Mouse (Mus musculus) spleen, adult 2 months (tissue): ENCODE data around the gene Patz1.

Experiments used
- CTCF ChIP-seq: fragments of 200-500 bp; IDR thresholded peaks from 2 replicates; pipeline ENCODE4 v1.5.1; 2011; ENCODE audit warnings: mild to moderate bottlenecking, inconsistent platforms; ENCODE audit not compliant: insufficient read depth, insufficient read length, insufficient replicate concordance; ENCODE audit errors: extremely low read depth
- POLR2A ChIP-seq: fragments of 200-500 bp; IDR thresholded peaks from 2 replicates; pipeline ENCODE4 v1.6.1; 2011; ENCODE audit warnings: low read depth, low read length, inconsistent platforms

DNA sequence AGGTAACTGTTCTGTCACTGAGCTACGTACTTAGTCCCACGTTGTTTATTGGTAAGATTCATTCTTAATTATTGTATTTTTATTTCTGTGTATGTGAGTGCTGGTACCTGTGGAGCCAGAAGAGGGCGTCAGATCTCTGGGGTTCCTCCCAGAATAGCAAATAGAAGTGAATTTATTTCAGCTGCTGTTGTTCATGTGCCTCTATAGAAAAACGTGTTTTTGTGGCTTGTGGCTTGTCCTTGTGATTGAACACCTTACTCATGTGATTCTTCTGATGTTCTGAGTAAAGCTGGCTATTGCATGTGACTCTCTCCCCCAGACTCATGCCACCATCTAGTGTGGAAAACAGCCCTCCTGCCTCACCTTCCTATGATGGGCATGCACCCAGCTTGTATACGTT is 39.6 kb downstream of the Patz1 start:
- TF ChIP-seq CTCF: no peak
- no peak for TF ChIP-seq POLR2A
